Mouse (Mus musculus) stomach, postnatal 0 days (tissue): ENCODE results near the gene Sypl2. TPM values are rescaled to one million over a fixed set of nuclear protein-coding genes. Genes with fewer than 3 reads are reported as not detected.

Experiments
- ATAC-seq: fragments of 200-750 bp; cut with Nextera tagmentation; 2 replicates; pipeline ENCODE4 v1.8.0; 2017; ENCODE audit not compliant: low FRiP score, low TSS enrichment
- DNase-seq: peaks from one replicate; pipeline ENCODE4 v3.0.0-alpha.2; 2016; ENCODE audit warnings: low spot score
- H3K27ac ChIP-seq: fragments of 300-500 bp; sonication (generic); replicated peaks from 2 replicates; pipeline ENCODE4 v1.5.1; 2014; ENCODE audit warnings: mild to moderate bottlenecking, control low read depth
- H3K27me3 ChIP-seq: fragments of 300-500 bp; sonication (generic); 2 replicates; pipeline ENCODE4 v1.6.1; 2014; ENCODE audit warnings: low read length; ENCODE audit not compliant: control insufficient read depth, insufficient read depth
- H3K36me3 ChIP-seq: fragments of 300-500 bp; sonication (generic); 2 replicates; pipeline ENCODE4 v1.6.1; 2014; ENCODE audit warnings: low read length, mixed read lengths; ENCODE audit not compliant: control insufficient read depth, insufficient read depth
- H3K4me1 ChIP-seq: fragments of 300-500 bp; sonication (generic); replicated peaks from 2 replicates; pipeline ENCODE4 v1.6.1; 2014; ENCODE audit warnings: antibody characterized with exemption; ENCODE audit not compliant: control insufficient read depth, insufficient read depth
- H3K4me2 ChIP-seq: fragments of 300-500 bp; sonication (generic); replicated peaks from 2 replicates; pipeline ENCODE4 v1.6.1; 2014; ENCODE audit warnings: low read depth, mild to moderate bottlenecking, control low read depth, moderate library complexity
- H3K4me3 ChIP-seq: fragments of 300-500 bp; sonication (generic); 2 replicates; pipeline ENCODE4 v1.5.1; 2014; ENCODE audit warnings: low read depth, low read length, control low read depth
- H3K9ac ChIP-seq: fragments of 300-500 bp; sonication (generic); 2 replicates; pipeline ENCODE4 v1.6.1; 2014; ENCODE audit warnings: mild to moderate bottlenecking, low read length, control low read depth, mixed read lengths
- H3K9me3 ChIP-seq: fragments of 300-500 bp; sonication (generic); 2 replicates; pipeline ENCODE4 v1.6.1; 2016; ENCODE audit warnings: low read length; ENCODE audit not compliant: control insufficient read depth
- CTCF ChIP-seq: IDR thresholded peaks from 2 replicates; pipeline ENCODE4 v1.5.1; 2016; ENCODE audit warnings: antibody characterized with exemption, low read depth, mild to moderate bottlenecking, moderate library complexity
- EP300 ChIP-seq: optimal IDR thresholded peaks from 2 replicates; pipeline ENCODE3; 2016; ENCODE audit warnings: antibody characterized with exemption
- WGBS: fragments of 180-500 bp; shearing (Covaris S2); extraction: QIAGEN DNeasy Blood & Tissue Kit; methylation state at CpG from one replicate; pipeline ENCODE4 v1.1.7; 2014; 5-methylcytosine and 5-hydroxymethylcytosine counted together
- polyA plus RNA-seq: library from polyadenylated mRNA; unstranded; fragments of >200 nt; fragmentation: Nextera tagmentation; extraction: Ambion mirVana; gene quantifications from 2 replicates; pipeline ENCODE4 v1.2.1, GENCODE M21; 2015

The Sypl2 gene
- 0.04 and 0.05 TPM in 2 replicates for polyA plus RNA-seq

GRCm38 (mm10) chr3:108226558-108227350 is at the start of gene Sypl2:
Gene Sypl2, minus strand, starts transcription at chr3:108226648.
- Histone ChIP-seq H3K4me2 (peak within 1 kb of the TSS; percentile 75), H3K27ac (no peak within 1 kb of the TSS), H3K9me3 (no peaks in the 10 kb centered on the region), H3K4me3 (peak within 1 kb of the TSS; percentile 44), H3K9ac (peak within 1 kb of the TSS; percentile 54), H3K4me1 (no peaks in the 10 kb centered on the region), H3K36me3 (no peaks in the 10 kb centered on the region), H3K27me3 (peaks cover 3% of the 10 kb centered on the region; the same call in 1 of the 2 replicates)
- peak; percentile 51 for ATAC-seq
- TF ChIP-seq CTCF: no peak
- TF ChIP-seq EP300: no peak
- peak; percentile 61 for DNase-seq
- WGBS: 6% methylated on average over 44 of the region's 44 CpGs

- Histone ChIP-seq H3K4me1 (no peaks in the 10 kb centered on the region), H3K4me3 (no peak overlapping the region), H3K9ac (no peak overlapping the region), H3K27ac (no peak overlapping the region), H3K4me2 (no peak overlapping the region), H3K9me3 (no peaks in the 10 kb centered on the region), H3K36me3 (peaks cover 6% of the 10 kb centered on the region), H3K27me3 (no peaks in the 10 kb centered on the region)
- ATAC-seq (no peak), DNase-seq (no peak)
- WGBS: 56% methylated on average over 3 of the region's 3 CpGs
- TF ChIP-seq CTCF: no peak
- no peak for TF ChIP-seq EP300
These were observed 32.9 kb upstream of the Sypl2 start for GRCm38 (mm10) chr3:108259319-108259718.

- H3K9ac ChIP-seq: peak overlapping the region; percentile 86
- H3K36me3 ChIP-seq: peaks cover 4% of the 10 kb centered on the region
- 47% methylated on average over 3 of the region's 3 CpGs for WGBS
- H3K27me3 ChIP-seq: no peaks in the 10 kb centered on the region
- no peak for TF ChIP-seq EP300
- no peak for TF ChIP-seq CTCF
- ATAC-seq (no peak), DNase-seq (no peak)
- H3K4me2 ChIP-seq: peak overlapping the region; percentile 76
- H3K27ac ChIP-seq: no peak overlapping the region
- no peaks in the 10 kb centered on the region for H3K9me3 ChIP-seq
- peak overlapping the region; percentile 87 for H3K4me3 ChIP-seq
- H3K4me1 ChIP-seq: no peaks in the 10 kb centered on the region
These were observed 31.5 kb upstream of the Sypl2 start for GRCm38 (mm10) chr3:108257831-108258500.

GRCm38 (mm10) chr3:108256719-108257637 is 30.5 kb upstream of the Sypl2 start, which contains the start of gene Psma5:
Gene Psma5, plus strand, starts transcription at chr3:108256926.
- TF ChIP-seq CTCF (0 out of 2 replicates have a peak, but pooled peaks have one; percentile 8), EP300 (no peak)
- peak within 1 kb of the TSS; percentile 76 for H3K4me2 ChIP-seq
- DNase-seq (peak; percentile 98), ATAC-seq (peak; percentile 99)
- no peaks in the 10 kb centered on the region for H3K27me3 ChIP-seq
- peak within 1 kb of the TSS; percentile 45 for H3K27ac ChIP-seq
- no peaks in the 10 kb centered on the region for H3K4me1 ChIP-seq
- H3K4me3 ChIP-seq: peak within 1 kb of the TSS; percentile 87
- under 1% methylated on average over 77 of the region's 79 CpGs for WGBS
- H3K36me3 ChIP-seq: no peaks in the 10 kb centered on the region
- peak within 1 kb of the TSS; percentile 86 for H3K9ac ChIP-seq
- no peaks in the 10 kb centered on the region for H3K9me3 ChIP-seq

- DNase-seq (no peak), ATAC-seq (no peak)
- Histone ChIP-seq H3K9ac (no peak overlapping the region), H3K27ac (no peak overlapping the region), H3K36me3 (no peaks in the 10 kb centered on the region), H3K27me3 (no peaks in the 10 kb centered on the region), H3K4me3 (no peak overlapping the region), H3K4me1 (no peaks in the 10 kb centered on the region), H3K9me3 (no peaks in the 10 kb centered on the region), H3K4me2 (no peak overlapping the region)
- TF ChIP-seq CTCF: no peak
- TF ChIP-seq EP300: no peak
- WGBS: 76% methylated on average over 2 of the region's 2 CpGs
These were observed 20.4 kb upstream of the Sypl2 start for GRCm38 (mm10) chr3:108246857-108247256.
